Mouse (Mus musculus): ENCODE results near the gene Nudt22.
A peak's percentile ranks its signal among the peaks of the same experiment; 100 is the strongest.

Gene Nudt22

DNA sequence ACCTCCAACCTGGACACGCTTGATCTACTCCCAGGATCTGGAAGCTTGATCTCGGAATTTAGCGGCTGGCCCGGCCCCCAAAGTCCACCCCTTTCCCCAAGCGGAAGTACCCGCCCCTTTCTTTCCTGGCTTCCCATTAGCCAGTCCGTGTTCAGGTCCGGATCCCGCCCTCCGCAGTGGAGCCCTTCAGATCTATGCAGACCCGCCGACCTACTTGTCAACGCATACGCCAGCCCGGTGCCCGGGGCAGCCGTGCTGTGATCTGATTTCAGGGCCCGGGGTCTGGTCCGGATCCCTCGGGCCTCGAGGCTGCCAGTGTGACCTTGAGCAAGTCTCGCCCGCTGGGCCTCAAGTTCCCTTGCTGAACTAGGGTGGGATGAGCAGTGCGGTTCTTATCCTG is at the start of gene Nudt22, which contains the start of gene Trpt1:
TSS of gene Nudt22 (minus strand) at position 112 of the 400 bp plus-strand sequence.
TSS of gene Trpt1 (plus strand) at position 126 of the 400 bp plus-strand sequence.
- peak in 1 of 2 experiments; percentile 86 for DNase-seq (ENCODE audit: low spot score in 2 of 2)

DNA sequence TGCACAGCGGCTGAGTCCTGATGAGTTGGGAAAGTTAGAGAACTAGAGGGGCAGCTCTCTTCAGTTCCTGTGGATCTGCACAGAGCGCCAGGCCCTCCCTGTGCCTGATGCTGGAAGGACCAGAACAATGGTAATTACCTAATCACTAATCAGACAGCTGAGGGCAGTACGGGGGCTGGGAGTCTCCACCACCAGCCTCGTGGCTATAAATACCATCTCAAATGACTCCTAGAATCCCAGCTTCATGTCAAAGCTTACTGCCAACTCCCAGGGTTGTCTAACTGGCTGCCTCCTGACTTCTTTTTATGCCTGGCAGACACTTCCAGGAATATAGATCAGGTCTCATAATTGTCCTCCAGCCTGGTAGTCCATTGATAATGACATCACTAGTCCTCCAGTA is 48.8 kb upstream of the Nudt22 start:
- DNase-seq (ENCODE audit: low spot score in 2 of 2): no peak

DNA sequence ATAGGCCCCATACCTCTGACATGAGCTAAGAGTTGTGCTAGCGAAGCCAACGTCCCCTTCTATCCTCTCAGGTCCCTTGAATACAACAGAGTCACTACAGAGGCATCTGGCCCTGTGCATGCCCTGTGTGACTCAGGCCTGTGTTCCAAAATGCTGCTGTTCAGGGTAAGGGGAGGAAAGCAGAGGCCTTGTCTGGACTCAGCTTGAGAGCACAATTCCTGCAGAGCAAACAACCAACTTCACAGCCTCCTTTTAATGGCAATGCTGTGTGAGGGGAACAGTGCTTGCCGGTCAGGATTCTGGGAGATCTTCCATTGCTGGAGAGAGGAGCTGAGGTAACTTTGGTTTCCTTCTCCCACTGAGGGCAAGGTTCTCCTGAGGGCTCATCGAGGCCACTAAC is 48.4 kb upstream of the Nudt22 start:
- no peak for DNase-seq (ENCODE audit: low spot score in 2 of 2)

DNA sequence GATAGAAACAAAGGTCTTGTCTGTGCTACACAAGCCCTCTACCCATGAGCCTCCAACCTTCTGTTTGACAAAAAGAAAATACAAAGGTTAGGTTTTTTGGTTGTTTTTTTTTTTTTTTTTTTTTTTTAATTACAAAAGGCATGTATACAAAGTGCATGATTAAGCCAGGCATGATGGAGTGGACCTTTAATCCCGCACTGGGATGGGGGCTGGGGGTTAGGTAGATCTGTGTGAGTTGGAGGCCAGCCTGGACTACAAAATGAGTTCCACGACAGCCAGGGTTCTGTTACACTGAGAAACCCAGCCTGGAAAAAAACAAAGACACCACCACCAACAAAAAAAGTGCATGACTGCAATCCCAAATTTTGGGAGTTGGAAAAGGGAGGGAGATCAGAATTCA is 45.3 kb upstream of the Nudt22 start:
- no peak for DNase-seq (ENCODE audit: low spot score in 2 of 2)

DNA sequence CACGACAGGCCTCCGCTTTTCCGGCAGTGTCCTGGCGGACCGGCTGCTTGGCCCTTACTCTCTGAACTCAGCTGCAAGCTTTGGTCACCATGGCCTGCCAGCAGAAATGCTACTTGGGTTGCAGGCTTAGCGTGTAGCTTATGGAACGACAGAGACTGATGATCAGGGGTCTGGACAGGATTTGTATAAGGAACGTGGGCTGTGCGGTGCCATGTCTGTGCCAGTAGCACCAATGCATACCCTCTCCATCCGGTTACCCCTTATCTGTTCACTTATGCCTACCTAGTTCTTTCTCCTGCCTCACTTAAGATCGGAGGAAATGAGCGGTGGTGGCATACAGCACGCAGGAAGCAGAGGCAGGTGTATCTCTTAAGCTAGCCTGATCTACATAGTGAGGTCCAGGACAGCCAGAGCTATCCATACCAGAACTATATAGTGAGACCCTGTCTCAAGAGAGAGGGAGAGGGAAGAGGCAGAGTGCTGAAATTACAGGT is 44.8 kb upstream of the Nudt22 start:
- DNase-seq (ENCODE audit: low spot score in 2 of 2): no peak

DNA sequence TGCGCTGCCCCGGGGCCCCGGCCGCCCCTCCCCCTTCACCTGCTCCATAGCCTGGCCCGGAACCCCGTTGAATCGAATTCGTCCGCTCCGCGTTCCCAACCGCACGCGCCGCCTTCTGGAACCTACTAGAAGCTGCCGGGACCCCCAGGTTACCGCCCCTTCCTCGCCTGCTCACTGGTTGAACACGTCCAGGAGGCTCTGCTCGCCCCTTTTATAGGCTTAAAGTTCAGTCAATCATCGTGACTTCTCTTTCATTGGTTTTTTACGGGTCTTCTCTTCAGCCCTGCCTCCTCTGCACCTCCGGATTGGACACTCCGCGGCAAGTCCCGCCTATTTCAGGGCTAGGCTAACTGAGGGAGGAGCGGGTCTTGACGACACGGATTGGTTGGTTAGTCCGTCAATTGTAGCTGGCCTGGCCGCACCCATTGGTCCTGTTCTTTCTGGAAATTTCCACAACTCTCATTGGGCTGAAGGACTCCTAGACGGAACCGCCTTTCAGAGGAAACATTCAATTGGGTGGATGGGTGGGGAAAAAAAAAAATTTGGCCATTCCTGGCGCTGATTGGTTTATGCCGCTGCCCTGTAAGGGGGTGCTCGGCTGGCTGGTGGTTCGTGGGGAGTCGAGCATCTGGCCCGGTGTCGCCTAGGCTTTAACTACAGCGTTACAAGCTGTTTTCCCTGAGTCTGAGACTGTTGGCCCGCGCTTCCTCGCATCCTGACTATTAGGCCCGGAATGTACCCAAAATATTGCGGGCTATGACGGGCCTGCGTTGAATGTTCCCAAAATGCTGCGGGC is 44.1 kb upstream of the Nudt22 start, which contains the start of gene Stip1:
TSS of gene Stip1 (minus strand) at position 127 of the 796 bp plus-strand sequence.
- peak; percentile 100 for DNase-seq (ENCODE audit: low spot score in 2 of 2)

DNA sequence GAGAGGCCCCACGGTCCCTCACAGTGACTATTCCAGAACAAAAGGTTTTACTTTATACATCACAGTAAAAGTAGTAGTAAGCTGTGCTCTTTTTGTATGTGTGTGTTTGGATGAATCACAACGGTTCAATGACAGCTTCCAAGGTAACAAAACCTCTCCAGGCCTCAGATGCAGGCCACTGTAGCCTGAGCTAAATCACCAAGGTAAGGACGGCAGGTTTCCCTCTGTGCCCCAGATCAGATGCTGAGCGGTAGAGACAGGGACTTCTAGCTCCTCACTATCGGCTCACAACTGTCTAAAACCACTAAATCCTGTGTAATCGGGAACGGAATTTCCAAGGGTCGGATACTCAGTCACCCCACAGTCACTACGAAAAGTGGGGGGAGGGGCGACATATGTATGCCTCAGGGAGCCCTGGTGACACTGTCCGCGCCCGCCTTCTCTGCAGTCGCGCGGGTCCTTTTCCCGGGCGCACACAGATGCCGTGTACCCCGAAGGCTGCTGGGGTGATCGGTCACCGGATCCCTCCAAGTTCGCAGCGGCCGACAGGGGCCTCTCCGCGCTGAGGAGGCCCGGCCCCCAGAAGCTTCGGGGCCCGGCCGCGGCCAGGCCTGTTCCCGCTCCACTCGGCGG is 43.3 kb upstream of the Nudt22 start:
- peak in 1 of 2 experiments; percentile 51 for DNase-seq (ENCODE audit: low spot score in 2 of 2)

DNA sequence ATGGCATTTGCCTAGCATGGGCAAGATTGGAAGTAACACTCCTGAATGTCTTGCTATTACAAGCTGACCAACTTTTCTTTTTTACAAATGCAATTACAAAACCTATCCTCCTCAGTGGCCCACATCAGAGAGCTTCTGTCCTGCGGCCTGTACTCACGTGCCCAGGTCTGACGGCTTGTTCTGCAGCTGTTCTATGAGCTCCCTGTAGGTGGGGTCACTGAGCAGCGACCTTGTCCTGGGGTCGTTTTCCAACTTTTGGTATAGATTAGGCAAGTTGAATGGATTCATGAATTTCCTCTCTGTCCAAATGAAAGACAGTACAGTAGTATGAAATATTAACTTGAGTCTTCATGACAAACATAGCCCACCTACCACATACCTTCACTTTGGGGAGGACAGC is 38.1 kb upstream of the Nudt22 start:
- no peak for DNase-seq (ENCODE audit: low spot score in 2 of 2)

DNA sequence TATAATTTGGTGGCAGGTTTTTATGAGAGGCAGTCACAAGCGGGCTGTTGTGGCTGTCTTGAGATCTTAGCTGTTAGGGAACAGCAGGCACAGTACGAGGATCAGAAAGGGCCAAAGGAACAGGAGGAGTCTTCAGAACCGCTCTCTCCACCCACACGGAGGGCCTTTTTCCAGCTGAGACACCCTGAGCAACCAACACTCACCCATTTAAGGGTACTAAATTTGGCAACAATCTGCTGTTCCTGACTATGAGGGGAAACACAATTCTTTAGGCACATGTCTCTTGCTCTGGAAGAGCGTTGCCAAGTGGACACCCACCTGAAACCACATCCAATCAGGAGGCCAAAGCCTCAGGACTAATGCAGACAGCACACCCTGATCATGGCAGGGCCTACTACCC is 33.6 kb upstream of the Nudt22 start:
- peak; percentile 70 to 80 for DNase-seq (ENCODE audit: low spot score in 2 of 2)

DNA sequence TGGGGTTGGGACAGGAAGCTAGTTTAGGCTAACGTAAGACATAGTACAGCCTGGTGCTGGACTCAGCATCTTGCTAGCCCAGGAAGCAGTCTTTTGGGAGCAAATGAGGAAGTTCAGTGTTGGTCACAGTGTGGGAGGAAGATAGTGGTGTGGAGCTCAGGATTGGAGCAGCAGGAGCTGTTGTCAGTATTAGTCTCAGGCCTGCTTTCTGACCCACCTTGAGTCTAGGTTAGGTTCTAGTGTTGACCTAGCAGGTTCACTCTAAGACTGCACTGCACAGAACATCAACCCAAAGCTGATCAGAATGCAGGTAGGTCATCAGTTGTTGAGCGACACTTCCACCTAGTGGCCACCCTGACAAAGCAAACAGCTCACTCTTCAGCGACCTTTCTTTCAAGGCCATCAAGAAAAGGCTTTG is 24.3 kb upstream of the Nudt22 start:
- DNase-seq (ENCODE audit: low spot score in 2 of 2): no peak

DNA sequence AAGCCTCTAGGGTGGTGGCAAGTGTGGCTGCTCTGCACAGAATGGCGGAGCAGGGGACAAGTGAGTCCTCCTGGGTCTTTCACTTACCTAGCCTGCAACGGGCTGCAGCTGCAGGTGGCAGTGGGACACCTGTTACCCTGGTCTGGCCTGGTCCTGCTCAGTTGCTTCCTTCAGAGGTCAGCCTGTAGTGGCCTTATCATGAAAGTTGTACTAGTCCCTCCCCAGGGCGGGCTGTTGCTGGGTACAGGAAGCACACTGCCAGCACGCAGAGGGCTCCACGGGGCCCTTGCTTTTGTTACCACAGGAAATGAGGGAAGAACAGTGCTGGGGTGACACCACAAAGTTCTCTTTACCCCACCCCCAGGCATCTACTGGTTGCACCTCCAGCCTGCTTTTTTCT is 23.3 kb upstream of the Nudt22 start, which contains the start of gene Fermt3:
TSS of gene Fermt3 (minus strand) at position 279 of the 400 bp plus-strand sequence.
- peak in 1 of 2 experiments; percentile 36 for DNase-seq (ENCODE audit: low spot score in 2 of 2)

DNA sequence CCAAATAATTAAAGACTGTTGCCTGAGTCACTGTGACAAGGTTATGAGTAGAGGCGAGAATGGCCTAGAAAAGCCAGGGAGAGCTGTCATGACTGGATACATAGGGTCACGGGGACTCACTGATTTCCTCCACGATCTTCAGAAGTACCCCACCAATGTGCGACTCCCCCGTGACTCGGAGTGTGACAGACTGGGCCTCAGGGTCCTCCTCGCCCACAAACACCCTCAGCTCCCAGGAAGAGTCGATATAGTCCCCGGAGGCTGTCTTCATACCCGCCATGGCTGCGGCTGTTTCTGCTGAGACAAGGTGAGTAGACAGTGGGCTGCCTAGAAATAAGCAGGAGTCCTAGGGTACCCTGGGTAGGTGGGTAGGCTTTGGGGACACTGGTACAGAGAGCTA is 22.6 kb upstream of the Nudt22 start:
- DNase-seq (ENCODE audit: low spot score in 2 of 2): no peak

DNA sequence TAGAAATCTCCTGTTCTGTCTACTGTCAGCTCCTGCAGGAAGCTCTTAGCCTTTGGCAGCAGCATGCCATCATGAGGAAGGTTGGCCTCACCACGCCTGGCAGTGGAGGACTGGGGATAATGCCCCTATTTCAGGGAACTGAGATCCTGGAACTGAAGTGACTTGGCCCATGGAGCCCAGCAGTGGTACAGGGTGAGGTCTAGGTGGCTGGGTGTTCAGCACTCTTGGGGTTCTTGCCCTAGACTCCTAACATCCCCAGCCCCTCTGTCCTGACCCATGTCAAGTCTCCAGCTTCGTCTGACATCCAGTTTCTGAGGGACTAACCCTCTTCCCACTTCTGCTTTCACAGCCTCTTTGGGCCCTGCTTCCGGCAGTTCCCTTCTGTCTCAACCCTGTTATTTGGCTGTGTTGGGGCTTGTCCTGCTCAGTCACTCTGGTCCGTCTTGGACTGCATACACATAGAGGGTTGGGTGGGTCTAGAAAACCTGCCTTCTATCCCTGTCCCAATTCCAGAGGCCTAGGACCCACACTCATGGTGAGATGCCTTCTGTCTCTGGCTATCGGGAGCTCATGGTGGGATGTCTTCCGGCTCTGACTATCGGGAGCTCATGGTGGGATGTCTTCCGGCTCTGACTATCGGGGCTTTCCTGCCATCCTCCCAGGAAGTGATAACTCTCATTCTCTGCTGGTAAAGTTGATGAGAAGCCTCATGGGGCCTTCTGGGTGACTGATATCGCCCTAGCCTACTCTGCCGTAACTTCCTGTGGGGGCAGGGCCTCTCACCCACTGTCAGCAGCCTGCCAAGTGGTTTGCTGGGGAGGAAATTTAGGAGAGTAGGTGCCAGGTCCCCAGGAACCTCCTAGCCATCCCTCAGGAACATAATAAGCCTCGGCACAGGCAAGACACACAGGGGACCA is 21.9 kb upstream of the Nudt22 start:
- DNase-seq (ENCODE audit: low spot score in 2 of 2): no peak

DNA sequence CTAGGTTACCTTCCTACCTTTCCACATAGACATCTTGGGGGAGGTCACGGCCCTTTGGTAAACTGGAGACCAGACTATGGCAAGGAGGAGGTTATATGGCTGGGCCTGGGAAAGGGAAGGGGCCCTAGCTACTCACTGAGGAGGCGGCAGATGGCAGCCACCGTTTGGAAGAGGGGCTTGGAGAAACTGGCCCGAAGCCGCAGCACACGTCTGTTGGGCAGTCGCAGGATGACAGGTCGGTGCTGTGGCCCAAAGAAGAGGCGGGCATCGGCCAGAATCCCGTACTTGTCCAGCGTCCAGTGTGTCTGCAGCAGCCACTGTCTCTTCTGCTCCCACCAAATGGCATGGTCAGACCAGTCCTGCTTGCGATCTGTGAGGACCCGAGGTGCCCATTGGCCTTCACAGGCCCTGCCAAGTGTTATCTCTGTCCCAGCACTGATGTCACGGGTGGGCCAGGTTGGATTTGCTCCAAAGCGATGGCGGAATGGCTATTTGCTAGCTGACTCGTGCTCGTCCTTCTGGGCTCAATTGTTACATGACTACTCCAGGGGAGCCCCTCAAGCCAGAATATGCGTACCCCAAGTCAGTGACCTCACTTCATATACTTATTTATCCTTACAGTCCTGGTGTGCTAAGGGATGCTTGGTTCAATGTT is 18.7 kb upstream of the Nudt22 start:
- DNase-seq (ENCODE audit: low spot score in 2 of 2): no peak

DNA sequence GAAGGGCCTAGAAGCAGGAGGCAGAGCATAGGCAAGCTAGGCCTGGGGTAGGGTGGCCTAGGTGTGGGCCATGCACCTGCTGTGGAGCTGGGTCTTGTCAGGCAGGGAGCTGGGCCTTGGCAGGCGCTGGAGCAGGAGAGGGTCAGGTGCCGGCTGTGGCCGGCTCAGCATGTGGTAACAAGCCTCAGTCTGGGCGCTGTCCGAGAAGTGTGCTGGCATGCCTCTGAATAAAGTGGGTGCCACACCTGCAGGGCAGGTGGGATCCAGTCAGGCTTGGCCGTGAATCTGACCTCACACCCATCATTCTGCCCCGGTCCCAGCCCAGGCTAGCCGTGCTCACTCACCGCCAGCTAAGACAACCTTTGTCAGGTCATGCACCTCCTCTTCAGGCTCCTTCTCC is 18.1 kb upstream of the Nudt22 start:
- DNase-seq (ENCODE audit: low spot score in 2 of 2): no peak

DNA sequence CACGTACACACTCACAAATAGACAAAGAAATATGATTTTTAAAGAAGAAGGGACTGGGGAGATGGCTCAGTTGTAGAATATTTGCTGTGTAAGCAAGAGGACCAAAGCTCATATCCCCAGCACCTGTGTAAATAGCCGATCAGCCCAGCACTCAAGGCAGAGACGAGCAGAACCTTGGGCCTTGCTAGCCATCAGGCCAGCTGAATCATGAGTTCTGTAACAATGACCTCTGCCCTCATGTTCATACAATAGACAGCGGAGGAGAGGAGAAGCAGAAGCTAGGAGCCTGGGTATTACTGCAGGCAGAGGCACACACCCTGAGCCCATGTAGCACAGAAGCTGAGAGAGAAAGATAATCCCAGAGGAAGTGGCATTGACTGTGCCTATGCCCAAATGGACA is 16.5 kb upstream of the Nudt22 start:
- DNase-seq (ENCODE audit: low spot score in 2 of 2): no peak

DNA sequence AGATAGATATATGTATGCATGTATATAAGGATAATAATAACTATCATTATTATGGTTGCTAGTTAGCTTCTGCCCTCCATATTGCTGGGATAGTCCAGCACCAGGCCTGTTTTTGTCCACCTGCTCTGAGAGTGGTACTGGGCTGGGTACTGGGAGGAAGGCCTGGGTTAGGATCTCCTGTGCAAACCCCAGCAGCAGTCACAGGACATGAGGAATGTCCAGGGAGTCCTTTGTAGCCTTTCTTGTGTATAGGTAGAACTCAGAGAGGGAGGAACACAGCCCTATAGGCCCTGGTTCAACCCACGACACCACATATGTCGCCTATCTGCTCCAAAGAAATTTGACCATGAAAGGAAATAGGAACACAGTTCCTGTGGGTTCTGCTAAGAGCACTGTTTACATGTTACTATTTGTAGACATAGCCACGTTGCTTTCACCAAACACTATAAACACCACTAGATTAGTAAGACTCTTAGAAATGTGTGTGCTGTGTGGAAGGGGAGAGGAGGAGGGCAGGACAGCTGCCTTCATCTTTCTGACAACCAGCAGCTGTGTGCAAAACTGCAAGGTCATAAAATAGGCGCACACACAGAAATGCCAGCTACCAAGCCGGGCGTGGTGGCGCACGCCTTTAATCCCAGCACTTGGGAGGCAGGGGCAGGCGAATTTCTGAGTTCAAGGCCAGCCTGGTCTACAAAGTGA is 11.1 kb upstream of the Nudt22 start:
- DNase-seq (ENCODE audit: low spot score in 2 of 2): no peak

DNA sequence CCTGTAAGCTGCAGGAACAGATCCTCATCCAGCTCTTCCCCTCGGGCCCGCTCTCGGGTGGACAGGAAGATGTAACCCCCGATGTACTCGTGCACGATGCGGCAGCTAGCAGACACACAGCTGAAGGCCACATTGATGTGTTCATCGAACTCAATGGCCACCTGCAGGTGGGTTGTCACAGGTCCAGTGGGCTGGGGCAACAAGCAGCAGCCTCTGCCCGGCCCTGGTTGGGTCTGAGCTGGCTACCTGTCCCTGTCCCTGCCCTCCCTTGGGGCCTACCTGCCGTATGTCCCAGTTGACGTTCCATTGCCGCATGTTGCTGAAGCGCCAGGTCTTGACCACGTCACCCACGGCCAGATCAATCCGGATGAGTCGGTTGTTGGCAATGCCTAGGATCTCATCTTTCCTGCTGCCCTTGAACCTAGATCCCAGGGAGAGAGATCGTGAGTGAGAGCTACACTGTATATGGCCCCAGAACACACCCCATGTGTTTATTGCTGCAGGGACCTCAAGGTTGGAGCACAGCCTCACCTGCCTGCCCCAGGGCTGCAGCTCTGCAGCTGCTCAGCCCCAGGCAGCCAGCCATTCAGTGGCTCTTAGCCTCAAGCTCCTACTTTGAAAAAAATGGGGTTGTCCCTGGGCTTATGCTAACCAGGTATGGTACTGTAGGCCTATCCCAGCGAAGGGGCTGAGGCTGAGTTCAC is 3.6 kb upstream of the Nudt22 start:
- DNase-seq (ENCODE audit: low spot score in 2 of 2): no peak

DNA sequence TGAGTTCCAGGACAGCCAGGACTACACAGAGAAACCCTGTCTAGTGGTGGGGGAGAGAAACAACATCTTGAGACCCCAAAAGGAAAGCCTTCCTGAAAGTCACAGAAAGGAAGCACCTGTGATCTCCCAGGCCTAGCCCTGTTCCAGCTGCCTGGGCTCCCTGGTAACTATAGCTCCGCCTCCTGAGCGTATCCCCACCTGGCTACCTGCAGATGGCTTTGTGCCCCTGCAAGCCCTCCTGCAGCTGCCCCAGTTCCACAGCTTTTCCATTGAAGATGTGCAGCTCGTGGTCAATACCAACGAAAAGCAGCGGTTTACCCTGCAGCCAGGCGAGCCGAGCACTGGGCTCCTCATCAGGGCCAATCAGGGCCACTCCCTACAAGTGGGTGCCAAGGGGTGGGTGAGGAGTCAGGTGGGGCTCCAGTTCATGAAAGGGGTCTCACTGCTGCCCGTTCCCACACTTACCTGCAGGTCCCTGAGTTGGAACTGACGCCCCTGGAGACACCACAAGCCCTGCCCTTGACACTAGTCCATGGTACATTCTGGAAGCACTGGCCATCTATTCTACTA is 1.9 kb upstream of the Nudt22 start:
- no peak for DNase-seq (ENCODE audit: low spot score in 2 of 2)

All from left cerebral cortex, adult 9 months (tissue).